Mouse (Mus musculus) hindbrain, embryonic 12.5 days (tissue): ENCODE measurements around the gene Traf3ip2. TPM values are rescaled to one million over a fixed set of nuclear protein-coding genes. Genes with fewer than 3 reads are reported as not detected.

Experiments
- ATAC-seq: fragments of 200-750 bp; cut with Nextera tagmentation; 2 replicates; pipeline ENCODE4 v1.8.0; 2017; ENCODE audit warnings: moderate TSS enrichment; ENCODE audit not compliant: low FRiP score
- H3K27ac ChIP-seq: fragments of 300-500 bp; sonication (generic); 2 replicates; pipeline ENCODE4 v1.5.1; 2016; ENCODE audit warnings: mild to moderate bottlenecking
- H3K27me3 ChIP-seq: fragments of 300-500 bp; sonication (generic); 2 replicates; pipeline ENCODE4 v1.6.1; 2016; ENCODE audit warnings: mild to moderate bottlenecking
- H3K36me3 ChIP-seq: fragments of 300-500 bp; sonication (generic); 2 replicates; pipeline ENCODE4 v1.6.1; 2016; ENCODE audit warnings: mild to moderate bottlenecking
- H3K4me1 ChIP-seq: fragments of 300-500 bp; sonication (generic); 2 replicates; pipeline ENCODE4 v1.6.1; 2016
- H3K4me2 ChIP-seq: fragments of 300-500 bp; sonication (generic); replicated peaks from 2 replicates; pipeline ENCODE4 v1.6.1; 2016; ENCODE audit warnings: mild to moderate bottlenecking
- H3K4me3 ChIP-seq: fragments of 300-500 bp; sonication (generic); 2 replicates; pipeline ENCODE4 v1.5.1; 2016; ENCODE audit warnings: mild to moderate bottlenecking
- H3K9ac ChIP-seq: fragments of 300-500 bp; sonication (generic); 2 replicates; pipeline ENCODE4 v1.6.1; 2016; ENCODE audit warnings: mild to moderate bottlenecking, moderate library complexity
- H3K9me3 ChIP-seq: fragments of 300-500 bp; sonication (generic); replicated peaks from 2 replicates; pipeline ENCODE4 v1.6.1; 2016; ENCODE audit warnings: mild to moderate bottlenecking
- WGBS: fragments of 180-500 bp; shearing (Covaris S2); methylation state at CpG from one replicate; pipeline ENCODE4 v1.1.7; 2016; 5-methylcytosine and 5-hydroxymethylcytosine counted together
- polyA plus RNA-seq: library from polyadenylated mRNA; unstranded; fragments of >200 nt; fragmentation: Nextera tagmentation; extraction: Ambion mirVana; gene quantifications from 2 replicates; pipeline ENCODE4 v1.2.1, GENCODE M21; 2016

Traf3ip2 gene
- polyA plus RNA-seq, 1 experiment from 2014 or later, result 5.8 TPM

GRCm38 (mm10) chr10:39611234-39611633 is 1.5 kb upstream of the Traf3ip2 start:
- H3K9ac ChIP-seq, result no peak overlapping the region
- H3K4me2 ChIP-seq, result no peak overlapping the region
- H3K4me3 ChIP-seq, result no peak overlapping the region
- H3K4me1 ChIP-seq, result peaks cover 25% of the 10 kb centered on the region
- no peaks in the 10 kb centered on the region for H3K27me3 ChIP-seq
- peaks cover 11% of the 10 kb centered on the region; the same call in 1 of the 2 replicates for H3K9me3 ChIP-seq
- no peaks in the 10 kb centered on the region for H3K36me3 ChIP-seq
- WGBS, result 84% methylated on average over 3 of the region's 3 CpGs
- H3K27ac ChIP-seq, result no peak overlapping the region
- no peak for ATAC-seq

- WGBS, result 79% methylated on average over 2 of the region's 2 CpGs
- Histone ChIP-seq H3K27ac (no peak overlapping the region), H3K4me1 (peaks cover 25% of the 10 kb centered on the region), H3K9ac (no peak overlapping the region), H3K9me3 (0 out of 2 replicates have a peak, but pooled peaks cover 2% of the 10 kb centered on the region), H3K4me2 (no peak overlapping the region), H3K27me3 (no peaks in the 10 kb centered on the region), H3K4me3 (no peak overlapping the region), H3K36me3 (no peaks in the 10 kb centered on the region)
- no peak for ATAC-seq
Observed at GRCm38 (mm10) chr10:39612131-39612530, 603 bp upstream of the Traf3ip2 start.

GRCm38 (mm10) chr10:39612989-39613831 is 476 bp downstream of the Traf3ip2 start:
- Histone ChIP-seq H3K4me2 (peak overlapping the region; percentile 41), H3K4me1 (peaks cover 25% of the 10 kb centered on the region), H3K36me3 (no peaks in the 10 kb centered on the region), H3K4me3 (0 out of 2 replicates have a peak overlapping the region, but pooled peaks have one; percentile 10), H3K9ac (no peak overlapping the region), H3K9me3 (no peaks in the 10 kb centered on the region), H3K27me3 (no peaks in the 10 kb centered on the region), H3K27ac (peak overlapping the region; percentile 60)
- no peak for ATAC-seq
- 16% methylated on average over 26 of the region's 26 CpGs for WGBS

- WGBS, result 40% methylated on average over 2 of the region's 2 CpGs
- ATAC-seq, result no peak
- Histone ChIP-seq H3K9ac (no peak overlapping the region), H3K9me3 (no peaks in the 10 kb centered on the region), H3K27ac (peak overlapping the region; percentile 19; the same call in 1 of the 2 replicates), H3K4me1 (peaks cover 25% of the 10 kb centered on the region), H3K27me3 (no peaks in the 10 kb centered on the region), H3K4me3 (no peak overlapping the region), H3K36me3 (no peaks in the 10 kb centered on the region), H3K4me2 (peak overlapping the region; percentile 41)
Observed at GRCm38 (mm10) chr10:39613973-39614372, 1.2 kb downstream of the Traf3ip2 start.

- Histone ChIP-seq H3K4me1 (peaks cover 25% of the 10 kb centered on the region), H3K9me3 (no peaks in the 10 kb centered on the region), H3K4me2 (no peak overlapping the region), H3K27ac (no peak overlapping the region), H3K27me3 (no peaks in the 10 kb centered on the region), H3K9ac (no peak overlapping the region), H3K4me3 (no peak overlapping the region), H3K36me3 (no peaks in the 10 kb centered on the region)
- no peak for ATAC-seq
- 37% methylated on average over 6 of the region's 6 CpGs for WGBS
Observed at GRCm38 (mm10) chr10:39614676-39615075, 1.9 kb downstream of the Traf3ip2 start.

GRCm38 (mm10) chr10:39615531-39616229 is 2.9 kb downstream of the Traf3ip2 start:
- no peak overlapping the region for H3K4me3 ChIP-seq
- H3K27me3 ChIP-seq, result no peaks in the 10 kb centered on the region
- H3K4me1 ChIP-seq, result peaks cover 25% of the 10 kb centered on the region
- H3K9ac ChIP-seq, result no peak overlapping the region
- no peak overlapping the region for H3K4me2 ChIP-seq
- H3K36me3 ChIP-seq, result 0 out of 2 replicates have a peak, but pooled peaks cover 7% of the 10 kb centered on the region
- 89% methylated on average over 12 of the region's 12 CpGs for WGBS
- no peak overlapping the region for H3K27ac ChIP-seq
- ATAC-seq, result no peak
- H3K9me3 ChIP-seq, result no peaks in the 10 kb centered on the region

GRCm38 (mm10) chr10:39616230-39616590 is 3.5 kb downstream of the Traf3ip2 start:
- Histone ChIP-seq H3K27ac (no peak overlapping the region), H3K4me1 (peaks cover 25% of the 10 kb centered on the region), H3K36me3 (0 out of 2 replicates have a peak, but pooled peaks cover 9% of the 10 kb centered on the region), H3K4me3 (no peak overlapping the region), H3K4me2 (no peak overlapping the region), H3K9ac (no peak overlapping the region), H3K9me3 (no peaks in the 10 kb centered on the region), H3K27me3 (no peaks in the 10 kb centered on the region)
- 90% methylated on average over 9 of the region's 9 CpGs for WGBS
- no peak for ATAC-seq

- Histone ChIP-seq H3K27ac (no peak overlapping the region), H3K4me3 (no peak overlapping the region), H3K27me3 (no peaks in the 10 kb centered on the region), H3K9me3 (no peaks in the 10 kb centered on the region), H3K4me1 (peaks cover 25% of the 10 kb centered on the region), H3K9ac (no peak overlapping the region), H3K4me2 (no peak overlapping the region), H3K36me3 (0 out of 2 replicates have a peak, but pooled peaks cover 9% of the 10 kb centered on the region)
- ATAC-seq, result no peak
- 90% methylated on average over 8 of the region's 8 CpGs for WGBS
Observed at GRCm38 (mm10) chr10:39616626-39617025, 3.9 kb downstream of the Traf3ip2 start.

GRCm38 (mm10) chr10:39618431-39618830 is 5.7 kb downstream of the Traf3ip2 start:
- no peak for ATAC-seq
- WGBS, result 63% methylated on average over 10 of the region's 10 CpGs
- Histone ChIP-seq H3K4me1 (peaks cover 17% of the 10 kb centered on the region), H3K27ac (peak overlapping the region; percentile 35; the same call in 1 of the 2 replicates), H3K27me3 (no peaks in the 10 kb centered on the region), H3K36me3 (peaks cover 16% of the 10 kb centered on the region; the same call in 1 of the 2 replicates), H3K9ac (no peak overlapping the region), H3K4me2 (no peak overlapping the region), H3K9me3 (no peaks in the 10 kb centered on the region), H3K4me3 (no peak overlapping the region)

- H3K9ac ChIP-seq, result no peak overlapping the region
- H3K4me3 ChIP-seq, result no peak overlapping the region
- H3K4me1 ChIP-seq, result peaks cover 15% of the 10 kb centered on the region
- no peak for ATAC-seq
- H3K9me3 ChIP-seq, result no peaks in the 10 kb centered on the region
- H3K4me2 ChIP-seq, result no peak overlapping the region
- WGBS, result 90% methylated on average over 5 of the region's 5 CpGs
- no peak overlapping the region for H3K27ac ChIP-seq
- H3K36me3 ChIP-seq, result peaks cover 16% of the 10 kb centered on the region; the same call in 1 of the 2 replicates
- no peaks in the 10 kb centered on the region for H3K27me3 ChIP-seq
Observed at GRCm38 (mm10) chr10:39620626-39621025, 7.9 kb downstream of the Traf3ip2 start.

- Histone ChIP-seq H3K4me3 (no peak overlapping the region), H3K27ac (no peak overlapping the region), H3K4me1 (peaks cover 16% of the 10 kb centered on the region), H3K9ac (no peak overlapping the region), H3K4me2 (no peak overlapping the region), H3K36me3 (peaks cover 16% of the 10 kb centered on the region; the same call in 1 of the 2 replicates), H3K9me3 (no peaks in the 10 kb centered on the region), H3K27me3 (no peaks in the 10 kb centered on the region)
- ATAC-seq, result peak; percentile 56; the same call in 1 of the 2 replicates
- 63% methylated on average over 6 of the region's 6 CpGs for WGBS
Observed at GRCm38 (mm10) chr10:39623806-39624205, 11.1 kb downstream of the Traf3ip2 start.
